Mouse (Mus musculus) thymus, postnatal 25 days (tissue): Measurements from ENCODE around the gene Enpp1.

Source experiments
- DNase-seq: peaks from one replicate; pipeline ENCODE4 v3.0.0; 2022

Enpp1 gene

DNA sequence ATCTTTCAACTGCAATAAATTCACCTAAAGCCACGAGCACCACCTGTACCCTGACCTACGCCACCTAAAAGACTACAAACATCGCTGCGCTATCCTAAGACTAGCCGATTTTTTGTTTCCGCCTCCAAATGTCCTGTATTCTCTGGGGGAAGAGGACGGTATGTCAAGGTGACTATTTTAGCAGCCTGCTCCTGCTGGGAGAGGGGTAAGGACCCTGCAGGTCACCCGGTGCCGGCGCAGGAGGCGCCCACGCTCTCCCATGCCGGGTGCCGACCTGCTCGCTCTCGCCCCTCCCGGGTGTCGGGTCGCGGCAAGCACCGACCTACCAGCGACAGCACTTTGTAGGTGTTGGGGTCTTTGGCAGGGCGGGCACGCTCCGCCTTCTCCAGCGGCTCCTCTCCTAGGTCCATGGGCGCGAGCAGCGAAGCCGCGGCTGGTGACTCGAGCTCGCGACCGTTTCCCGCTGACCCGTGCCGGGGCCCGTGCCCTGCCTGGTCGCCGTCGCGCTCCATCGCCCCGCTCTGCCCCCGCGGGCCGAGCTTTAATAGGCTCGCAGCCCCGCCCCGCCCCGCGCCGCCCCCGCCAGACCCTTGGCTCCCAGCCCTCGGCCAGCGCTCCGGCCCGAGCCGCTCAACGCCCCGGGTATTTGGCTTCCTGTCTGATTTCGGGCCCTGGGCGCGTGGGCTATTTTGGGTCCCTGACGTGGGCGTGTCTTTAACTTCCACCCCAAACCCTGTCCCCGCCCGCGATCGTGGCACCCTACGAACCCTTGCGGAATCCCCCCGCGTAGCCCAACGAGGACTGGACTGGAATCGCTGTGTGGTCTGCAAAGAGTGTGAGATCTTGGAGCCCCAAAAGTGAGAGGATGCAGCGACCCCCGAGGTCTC is at the start of gene Enpp1:
TSS of gene Enpp1 (minus strand) at position 680 of the 887 bp plus-strand sequence.
- peak; percentile 59 for DNase-seq

- no peak for DNase-seq
Observed at GRCm38 (mm10) chr10:24758326-24758915, 46.5 kb upstream of the Enpp1 start.

- DNase-seq = no peak
Observed at GRCm38 (mm10) chr10:24754874-24755540, 43.0 kb upstream of the Enpp1 start.

- DNase-seq = peak; percentile 63
Observed at GRCm38 (mm10) chr10:24754251-24754835, 42.4 kb upstream of the Enpp1 start.

- DNase-seq = peak; percentile 14
Observed at GRCm38 (mm10) chr10:24753536-24754250, 41.7 kb upstream of the Enpp1 start.

DNA sequence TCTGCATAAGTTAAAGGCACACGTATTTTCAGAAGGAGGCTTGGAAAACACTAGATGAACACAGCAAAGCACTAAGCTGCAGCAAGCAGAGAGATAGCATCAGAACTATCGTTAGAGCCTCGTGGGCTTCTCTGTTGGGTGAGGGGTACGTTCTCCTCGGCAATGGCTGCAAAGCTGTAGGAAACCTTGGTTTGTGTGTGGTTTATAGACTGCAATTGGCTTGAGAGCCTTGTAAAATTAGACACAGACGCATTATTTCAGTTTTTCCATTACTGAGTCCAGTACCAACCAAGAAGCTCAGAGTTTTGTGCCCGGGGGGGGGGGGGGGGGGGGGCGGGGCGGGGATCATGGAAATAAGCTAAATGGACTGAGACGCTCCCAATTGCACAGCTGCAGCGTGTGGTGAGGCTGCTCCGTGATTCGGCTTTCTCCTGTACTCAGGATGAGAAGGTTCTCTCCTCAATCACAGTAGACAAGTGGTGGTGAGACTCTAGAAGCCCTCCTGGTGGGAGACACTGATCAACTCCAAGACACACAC is 31.1 kb upstream of the Enpp1 start:
- no peak for DNase-seq

GRCm38 (mm10) chr10:24741229-24742198 is 29.6 kb upstream of the Enpp1 start:
- DNase-seq = no peak

DNA sequence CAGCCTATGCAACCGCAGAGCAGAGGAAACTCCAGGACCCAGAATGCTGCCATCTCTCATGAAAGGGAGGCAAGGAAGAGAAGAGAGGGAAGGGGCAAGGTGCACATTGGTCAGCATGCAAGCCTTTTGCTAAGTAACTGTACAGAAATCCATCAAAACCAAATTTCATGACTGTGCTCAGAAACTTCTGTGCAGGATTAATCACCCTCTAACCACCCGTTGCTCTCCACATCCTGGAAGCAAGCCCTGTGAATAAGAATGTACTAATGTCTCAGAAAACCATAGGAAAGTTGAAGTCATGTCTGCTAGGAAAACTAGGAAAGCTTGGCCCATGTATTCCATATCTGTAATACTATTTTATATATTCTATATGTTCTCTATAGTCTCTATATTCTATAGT is 27.2 kb upstream of the Enpp1 start:
- no peak for DNase-seq

GRCm38 (mm10) chr10:24738456-24738855 is 26.5 kb upstream of the Enpp1 start:
- DNase-seq = no peak

- no peak for DNase-seq
Observed at GRCm38 (mm10) chr10:24735027-24735777, 23.2 kb upstream of the Enpp1 start.

DNA sequence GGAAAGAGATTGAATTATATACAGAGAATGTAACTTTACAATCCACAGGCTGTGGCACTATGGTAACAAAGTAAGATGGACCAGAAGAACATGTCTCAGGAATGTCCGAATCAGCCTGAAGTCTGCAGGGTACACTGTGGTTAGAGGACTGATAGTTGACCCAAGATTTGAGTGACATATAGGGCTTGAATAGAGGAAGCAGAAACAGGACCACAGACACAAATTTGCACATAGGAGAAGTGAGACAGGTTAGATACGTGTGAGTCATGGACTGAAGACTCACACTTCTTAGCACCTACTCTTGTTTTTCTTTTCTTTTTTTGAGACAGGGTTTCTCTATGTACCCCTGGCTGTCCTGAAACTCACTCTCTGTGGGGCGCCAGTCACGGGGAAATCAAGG is 15.5 kb upstream of the Enpp1 start:
- no peak for DNase-seq

GRCm38 (mm10) chr10:24725197-24725596 is 13.2 kb upstream of the Enpp1 start:
- no peak for DNase-seq

- DNase-seq = no peak
Observed at GRCm38 (mm10) chr10:24721841-24722240, 9.9 kb upstream of the Enpp1 start.

GRCm38 (mm10) chr10:24719383-24719782 is 7.4 kb upstream of the Enpp1 start:
- no peak for DNase-seq

- no peak for DNase-seq
Observed at GRCm38 (mm10) chr10:24718720-24719119, 6.8 kb upstream of the Enpp1 start.

DNA sequence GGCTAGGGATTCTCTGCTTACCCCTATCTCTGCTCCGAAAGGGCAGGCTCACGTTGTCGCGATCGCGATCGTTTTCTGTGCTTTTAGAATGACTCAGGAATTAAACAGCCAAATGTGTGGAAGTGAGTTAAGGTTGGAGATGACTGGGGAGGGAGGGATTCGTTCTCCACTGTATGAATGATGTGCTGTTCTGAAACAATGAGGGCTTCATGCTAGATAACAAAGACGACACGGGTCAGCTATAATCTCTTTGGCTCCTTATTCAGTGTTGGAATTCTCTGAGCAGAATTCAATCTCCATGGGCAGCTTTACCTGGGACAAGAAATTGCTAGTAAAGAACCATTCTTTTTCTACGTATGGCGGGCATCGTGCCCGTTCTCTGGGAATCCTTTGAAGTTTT is 6.1 kb upstream of the Enpp1 start:
- DNase-seq = no peak

GRCm38 (mm10) chr10:24716232-24716631 is 4.3 kb upstream of the Enpp1 start:
- DNase-seq = no peak

DNA sequence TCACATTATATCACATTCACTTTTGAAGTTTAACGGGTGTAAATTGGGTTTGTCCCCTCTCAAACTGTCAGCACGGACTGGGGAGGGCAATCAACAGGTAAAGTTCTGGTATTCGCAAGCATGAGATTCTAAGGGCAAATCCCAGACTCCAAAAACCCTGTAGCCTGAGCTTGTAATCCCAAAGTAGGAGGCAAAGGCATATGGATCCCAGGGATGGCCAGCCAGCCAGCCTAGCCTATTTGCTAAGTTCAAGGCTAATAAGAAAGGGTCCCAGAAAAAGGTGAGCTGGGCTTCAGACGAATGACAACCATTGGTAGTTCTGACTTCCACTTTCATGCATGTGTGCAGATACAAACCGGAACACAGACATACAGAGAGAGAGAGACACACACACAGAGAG is 942 bp upstream of the Enpp1 start:
- DNase-seq = no peak

GRCm38 (mm10) chr10:24712367-24712761 is 405 bp upstream of the Enpp1 start:
- DNase-seq = no peak

DNA sequence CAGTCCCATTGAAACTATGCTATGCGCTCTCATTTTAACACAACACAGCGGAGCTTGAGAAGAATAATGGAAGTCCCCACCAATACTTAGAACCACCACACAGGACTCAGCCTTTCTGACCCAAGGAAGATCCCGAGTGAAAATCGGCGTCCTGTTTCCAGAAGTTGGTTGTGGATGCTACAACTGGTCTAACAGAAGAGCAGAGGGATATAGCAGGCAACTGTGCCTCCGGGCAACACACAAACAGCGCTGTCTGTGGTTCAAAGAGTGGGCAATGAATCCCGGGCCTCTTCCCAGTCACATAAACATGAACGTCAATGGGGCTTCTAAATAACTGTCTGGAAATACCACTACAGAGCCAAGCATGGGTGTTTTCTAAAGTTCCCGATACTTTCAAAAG is 888 bp downstream of the Enpp1 start:
- no peak for DNase-seq

DNA sequence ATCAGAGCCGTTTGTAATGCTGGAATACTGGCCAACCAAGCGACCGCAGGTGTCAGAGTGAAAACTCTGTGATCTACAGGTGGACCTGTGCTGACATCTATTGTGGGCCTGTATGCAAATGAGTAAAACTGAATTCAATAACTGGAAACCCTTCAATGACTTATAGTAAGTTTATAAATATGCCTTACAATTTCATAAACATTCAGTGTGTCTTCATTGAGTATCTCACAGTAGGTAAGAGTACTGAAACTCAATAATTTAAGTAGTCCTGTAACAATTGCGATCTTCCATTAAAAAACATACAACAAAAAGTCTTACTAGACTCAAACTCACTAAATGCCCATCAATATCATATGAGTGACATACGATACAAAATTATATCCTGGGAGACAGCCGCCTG is 1.6 kb downstream of the Enpp1 start:
- no peak for DNase-seq
